Mouse (Mus musculus): Measurements from ENCODE around the gene Dab1. TPM values are rescaled to one million over a fixed set of nuclear protein-coding genes. Genes with fewer than 3 reads are reported as not detected.
A peak's percentile ranks its signal among the peaks of the same experiment; 100 is the strongest.

Dab1 gene
- polyA plus RNA-seq, 1 experiment from 2014 or later: 36.4 TPM

GRCm38 (mm10) chr4:104686137-104686809 lies 1067.1 kb downstream of the Dab1 start:
- no peaks in the 10 kb centered on the region for H3K36me3 ChIP-seq (ENCODE audit: control insufficient read depth, insufficient read depth, low read length)
- H3K27me3 ChIP-seq (ENCODE audit: control insufficient read depth, insufficient read depth, low read length): no peaks in the 10 kb centered on the region
- peaks cover 17% of the 10 kb centered on the region; the same call in 1 of the 2 replicates for H3K4me1 ChIP-seq (ENCODE audit: control insufficient read depth, insufficient read depth, low read length)
- H3K4me2 ChIP-seq (ENCODE audit: low read depth): no peak overlapping the region
- WGBS: 32% methylated on average over 18 of the region's 18 CpGs
- H3K9ac ChIP-seq (ENCODE audit: low read length): peak overlapping the region; percentile 3; the same call in 1 of the 2 replicates
- peak; percentile 45; the same call in 1 of the 2 replicates for ATAC-seq (ENCODE audit: insufficient read depth, low FRiP score, low TSS enrichment)
- no peaks in the 10 kb centered on the region for H3K9me3 ChIP-seq (ENCODE audit: control insufficient read depth, low read length)
- peak overlapping the region; percentile 53; the same call in 1 of the 2 replicates for H3K27ac ChIP-seq (ENCODE audit: low read depth, low read length)
- H3K4me3 ChIP-seq (ENCODE audit: low read depth, low read length): no peak overlapping the region
- DNase-seq (ENCODE audit: low spot score): no peak

GRCm38 (mm10) chr4:104689047-104689446 lies 1069.9 kb downstream of the Dab1 start:
- Histone ChIP-seq H3K4me2 (ENCODE audit: low read depth) (no peak overlapping the region), H3K4me1 (ENCODE audit: control insufficient read depth, insufficient read depth, low read length) (peaks cover 17% of the 10 kb centered on the region; the same call in 1 of the 2 replicates), H3K27ac (ENCODE audit: low read depth, low read length) (no peak overlapping the region), H3K9me3 (ENCODE audit: control insufficient read depth, low read length) (no peaks in the 10 kb centered on the region), H3K9ac (ENCODE audit: low read length) (no peak overlapping the region), H3K36me3 (ENCODE audit: control insufficient read depth, insufficient read depth, low read length) (no peaks in the 10 kb centered on the region), H3K27me3 (ENCODE audit: control insufficient read depth, insufficient read depth, low read length) (no peaks in the 10 kb centered on the region), H3K4me3 (ENCODE audit: low read depth, low read length) (no peak overlapping the region)
- DNase-seq (ENCODE audit: low spot score): no peak
- 43% methylated on average over 3 of the region's 3 CpGs for WGBS
- ATAC-seq (ENCODE audit: insufficient read depth, low FRiP score, low TSS enrichment): no peak

- H3K36me3 ChIP-seq (ENCODE audit: control insufficient read depth, insufficient read depth, low read length): no peaks in the 10 kb centered on the region
- DNase-seq (ENCODE audit: low spot score): no peak
- 94% methylated on average over 7 of the region's 7 CpGs for WGBS
- H3K4me2 ChIP-seq (ENCODE audit: low read depth): no peak overlapping the region
- H3K4me1 ChIP-seq (ENCODE audit: control insufficient read depth, insufficient read depth, low read length): peaks cover 11% of the 10 kb centered on the region; the same call in 1 of the 2 replicates
- no peak for ATAC-seq (ENCODE audit: insufficient read depth, low FRiP score, low TSS enrichment)
- H3K27me3 ChIP-seq (ENCODE audit: control insufficient read depth, insufficient read depth, low read length): no peaks in the 10 kb centered on the region
- H3K27ac ChIP-seq (ENCODE audit: low read depth, low read length): no peak overlapping the region
- H3K9ac ChIP-seq (ENCODE audit: low read length): no peak overlapping the region
- no peak overlapping the region for H3K4me3 ChIP-seq (ENCODE audit: low read depth, low read length)
- H3K9me3 ChIP-seq (ENCODE audit: control insufficient read depth, low read length): no peaks in the 10 kb centered on the region
These were observed 1071.9 kb downstream of the Dab1 start for GRCm38 (mm10) chr4:104691026-104691425.

- no peaks in the 10 kb centered on the region for H3K9me3 ChIP-seq (ENCODE audit: control insufficient read depth, low read length)
- H3K4me2 ChIP-seq (ENCODE audit: low read depth): no peak overlapping the region
- H3K27me3 ChIP-seq (ENCODE audit: control insufficient read depth, insufficient read depth, low read length): no peaks in the 10 kb centered on the region
- no peak for DNase-seq (ENCODE audit: low spot score)
- H3K27ac ChIP-seq (ENCODE audit: low read depth, low read length): no peak overlapping the region
- H3K36me3 ChIP-seq (ENCODE audit: control insufficient read depth, insufficient read depth, low read length): no peaks in the 10 kb centered on the region
- WGBS: 88% methylated on average over 11 of the region's 11 CpGs
- no peak overlapping the region for H3K9ac ChIP-seq (ENCODE audit: low read length)
- ATAC-seq (ENCODE audit: insufficient read depth, low FRiP score, low TSS enrichment): no peak
- H3K4me1 ChIP-seq (ENCODE audit: control insufficient read depth, insufficient read depth, low read length): 0 out of 2 replicates have a peak, but pooled peaks cover under 1% of the 10 kb centered on the region
- H3K4me3 ChIP-seq (ENCODE audit: low read depth, low read length): no peak overlapping the region
These were observed 1075.0 kb downstream of the Dab1 start for GRCm38 (mm10) chr4:104694188-104694587.

GRCm38 (mm10) chr4:104696522-104696921 lies 1077.4 kb downstream of the Dab1 start:
- Histone ChIP-seq H3K4me3 (ENCODE audit: low read depth, low read length) (no peak overlapping the region), H3K27me3 (ENCODE audit: control insufficient read depth, insufficient read depth, low read length) (no peaks in the 10 kb centered on the region), H3K27ac (ENCODE audit: low read depth, low read length) (no peak overlapping the region), H3K36me3 (ENCODE audit: control insufficient read depth, insufficient read depth, low read length) (no peaks in the 10 kb centered on the region), H3K9me3 (ENCODE audit: control insufficient read depth, low read length) (no peaks in the 10 kb centered on the region), H3K4me1 (ENCODE audit: control insufficient read depth, insufficient read depth, low read length) (no peaks in the 10 kb centered on the region), H3K4me2 (ENCODE audit: low read depth) (no peak overlapping the region), H3K9ac (ENCODE audit: low read length) (no peak overlapping the region)
- no peak for DNase-seq (ENCODE audit: low spot score)
- no peak for ATAC-seq (ENCODE audit: insufficient read depth, low FRiP score, low TSS enrichment)
- WGBS: 93% methylated on average over 3 of the region's 3 CpGs

- ATAC-seq (ENCODE audit: insufficient read depth, low FRiP score, low TSS enrichment) (no peak), DNase-seq (ENCODE audit: low spot score) (no peak)
- no peaks in the 10 kb centered on the region for H3K9me3 ChIP-seq (ENCODE audit: control insufficient read depth, low read length)
- H3K4me2 ChIP-seq (ENCODE audit: low read depth): no peak overlapping the region
- no peak overlapping the region for H3K9ac ChIP-seq (ENCODE audit: low read length)
- H3K36me3 ChIP-seq (ENCODE audit: control insufficient read depth, insufficient read depth, low read length): no peaks in the 10 kb centered on the region
- H3K4me3 ChIP-seq (ENCODE audit: low read depth, low read length): no peak overlapping the region
- no peaks in the 10 kb centered on the region for H3K4me1 ChIP-seq (ENCODE audit: control insufficient read depth, insufficient read depth, low read length)
- H3K27me3 ChIP-seq (ENCODE audit: control insufficient read depth, insufficient read depth, low read length): no peaks in the 10 kb centered on the region
- H3K27ac ChIP-seq (ENCODE audit: low read depth, low read length): no peak overlapping the region
- WGBS: 82% methylated on average over 4 of the region's 4 CpGs
These were observed 1078.5 kb downstream of the Dab1 start for GRCm38 (mm10) chr4:104697703-104698102.

GRCm38 (mm10) chr4:104705664-104706645 lies 1086.8 kb downstream of the Dab1 start:
- H3K4me1 ChIP-seq (ENCODE audit: control insufficient read depth, insufficient read depth, low read length): no peaks in the 10 kb centered on the region
- WGBS: 75% methylated on average over 10 of the region's 10 CpGs
- no peak for DNase-seq (ENCODE audit: low spot score)

GRCm38 (mm10) chr4:104712338-104713083 lies 1093.4 kb downstream of the Dab1 start:
- Histone ChIP-seq H3K4me3 (ENCODE audit: low read depth, low read length) (no peak overlapping the region), H3K27me3 (ENCODE audit: control insufficient read depth, insufficient read depth, low read length) (no peaks in the 10 kb centered on the region), H3K4me1 (ENCODE audit: control insufficient read depth, insufficient read depth, low read length) (no peaks in the 10 kb centered on the region), H3K9ac (ENCODE audit: low read length) (no peak overlapping the region), H3K27ac (ENCODE audit: low read depth, low read length) (no peak overlapping the region), H3K9me3 (ENCODE audit: control insufficient read depth, low read length) (no peaks in the 10 kb centered on the region), H3K4me2 (ENCODE audit: low read depth) (no peak overlapping the region), H3K36me3 (ENCODE audit: control insufficient read depth, insufficient read depth, low read length) (no peaks in the 10 kb centered on the region)
- WGBS: 83% methylated on average over 15 of the region's 15 CpGs
- DNase-seq (ENCODE audit: low spot score): no peak
- ATAC-seq (ENCODE audit: insufficient read depth, low FRiP score, low TSS enrichment): no peak

More at GRCm38 (mm10) chr4:104705664-104706645, 1086.8 kb downstream of the Dab1 start:
- Histone ChIP-seq H3K9me3 (ENCODE audit: control insufficient read depth, low read length) (no peaks in the 10 kb centered on the region), H3K27ac (ENCODE audit: low read depth, low read length) (no peak overlapping the region), H3K27me3 (ENCODE audit: control insufficient read depth, insufficient read depth, low read length) (no peaks in the 10 kb centered on the region), H3K4me2 (ENCODE audit: low read depth) (no peak overlapping the region), H3K9ac (ENCODE audit: low read length) (no peak overlapping the region), H3K36me3 (ENCODE audit: control insufficient read depth, insufficient read depth, low read length) (no peaks in the 10 kb centered on the region), H3K4me3 (ENCODE audit: low read depth, low read length) (no peak overlapping the region)
- no peak for ATAC-seq (ENCODE audit: insufficient read depth, low FRiP score, low TSS enrichment)
